Mouse (Mus musculus) thymus, adult 18-20 months (tissue): ENCODE measurements at regions not wholly inside any gene's neighbourhood (a gene's known extent, or its start where the extent isn't known, plus 50 kb on each side); places are given as distances from the start of the nearest gene placed in this dataset.

Experiments
- DNase-seq, 2 experiments: peaks; one replicate each; pipeline ENCODE4 v3.0.0; 2022; ENCODE audit warnings: mixed read lengths in 2 of 2

- DNase-seq, result no peak
Measured at GRCm38 (mm10) chr8:34542361-34543038, 431.0 kb upstream of the Gm10131 start.

- DNase-seq, result no peak
Measured at GRCm38 (mm10) chr8:34539232-34539631, 427.7 kb upstream of the Gm10131 start.

- no peak for DNase-seq
Measured at GRCm38 (mm10) chr8:34535434-34535833, 423.9 kb upstream of the Gm10131 start.

- DNase-seq, result no peak
Measured at GRCm38 (mm10) chr8:34533421-34533820, 421.9 kb upstream of the Gm10131 start.

- no peak for DNase-seq
Measured at GRCm38 (mm10) chr8:34530896-34531679, 419.6 kb upstream of the Gm10131 start.

GRCm38 (mm10) chr8:34530046-34530445, 418.5 kb upstream of the Gm10131 start:
- DNase-seq, result no peak

- DNase-seq, result no peak
Measured at GRCm38 (mm10) chr8:34529452-34529851, 417.9 kb upstream of the Gm10131 start.

- no peak for DNase-seq
Measured at GRCm38 (mm10) chr8:34528213-34528612, 416.7 kb upstream of the Gm10131 start.

GRCm38 (mm10) chr8:34525231-34525630, 413.7 kb upstream of the Gm10131 start:
- DNase-seq, result no peak

GRCm38 (mm10) chr8:34523849-34524248, 412.3 kb upstream of the Gm10131 start:
- DNase-seq, result no peak

GRCm38 (mm10) chr8:34521316-34521715, 409.8 kb upstream of the Gm10131 start:
- DNase-seq, result no peak

- no peak for DNase-seq
Measured at GRCm38 (mm10) chr8:34520664-34521063, 409.1 kb upstream of the Gm10131 start.

GRCm38 (mm10) chr8:34513459-34514090, 402.0 kb upstream of the Gm10131 start:
- DNase-seq, result no peak

- DNase-seq, result no peak
Measured at GRCm38 (mm10) chr8:34505829-34506555, 394.5 kb upstream of the Gm10131 start.

- no peak for DNase-seq
Measured at GRCm38 (mm10) chr8:34505102-34505501, 393.6 kb upstream of the Gm10131 start.

- no peak for DNase-seq
Measured at GRCm38 (mm10) chr8:34502606-34503162, 391.1 kb upstream of the Gm10131 start.

GRCm38 (mm10) chr8:34499196-34499595, 387.7 kb upstream of the Gm10131 start:
- no peak for DNase-seq

GRCm38 (mm10) chr8:34496751-34497150, 385.2 kb upstream of the Gm10131 start:
- no peak for DNase-seq

GRCm38 (mm10) chr8:34495974-34496373, 384.4 kb upstream of the Gm10131 start:
- no peak for DNase-seq

- DNase-seq, result no peak
Measured at GRCm38 (mm10) chr8:34488746-34489400, 377.3 kb upstream of the Gm10131 start.

- no peak for DNase-seq
Measured at GRCm38 (mm10) chr8:34486433-34487096, 375.0 kb upstream of the Gm10131 start.

GRCm38 (mm10) chr8:34485905-34486304, 374.4 kb upstream of the Gm10131 start:
- no peak for DNase-seq
